Mouse (Mus musculus) intestine, embryonic 14.5 days (tissue): Measurements from ENCODE around the gene Tlr8. TPM values are rescaled to one million over a fixed set of nuclear protein-coding genes. Genes with fewer than 3 reads are reported as not detected.

Source experiments
- polyA plus RNA-seq: library from polyadenylated mRNA; unstranded; fragments of >200 nt; fragmentation: Nextera tagmentation; extraction: Ambion mirVana; gene quantifications from 2 replicates; pipeline ENCODE4 v1.2.1, GENCODE M21; 2014

Gene Tlr8
- polyA plus RNA-seq, 1 experiment from 2014 or later = 0.45 TPM

Other genes with a start within 250 kb of the Tlr8 start
- gene Tmsb4x, start 55.0 kb downstream of the Tlr8 start, polyA plus RNA-seq = 3,370 and 3,374 TPM in 2 replicates
- 0.49 and 0.56 TPM in 2 replicates for gene Tlr7, start 66.2 kb upstream of the Tlr8 start, polyA plus RNA-seq
- gene Prps2, start 118.4 kb upstream of the Tlr8 start, polyA plus RNA-seq = 37.1 and 38.0 TPM in 2 replicates